Mouse (Mus musculus) ovary, postnatal 10 days (tissue): ENCODE measurements around the gene Dmgdh.

Experiments
- DNase-seq: peaks from one replicate; pipeline ENCODE4 v3.0.0; 2022; ENCODE audit warnings: low spot score

Dmgdh gene

GRCm38 (mm10) chr13:93674131-93674561 lies at the start of gene Dmgdh, which contains the start of gene Bhmt2:
Gene Dmgdh (plus strand): TSS chr13:93674433.
Gene Bhmt2 (minus strand): TSS chr13:93674302.
- DNase-seq: no peak

GRCm38 (mm10) chr13:93628861-93629260 lies 45.4 kb upstream of the Dmgdh start:
- DNase-seq: no peak

- DNase-seq: no peak
Measured at GRCm38 (mm10) chr13:93630941-93631705, 43.1 kb upstream of the Dmgdh start.

- DNase-seq: no peak
Measured at GRCm38 (mm10) chr13:93632927-93633326, 41.3 kb upstream of the Dmgdh start.

GRCm38 (mm10) chr13:93636561-93636960 lies 37.7 kb upstream of the Dmgdh start:
- DNase-seq: no peak

GRCm38 (mm10) chr13:93637282-93638245 lies 36.7 kb upstream of the Dmgdh start, which contains the start of gene Bhmt:
Gene Bhmt (minus strand): TSS chr13:93637961.
- no peak for DNase-seq

- no peak for DNase-seq
Measured at GRCm38 (mm10) chr13:93639636-93640035, 34.6 kb upstream of the Dmgdh start.

GRCm38 (mm10) chr13:93648387-93649130 lies 25.7 kb upstream of the Dmgdh start:
- DNase-seq: no peak

- DNase-seq: no peak
Measured at GRCm38 (mm10) chr13:93653382-93653781, 20.9 kb upstream of the Dmgdh start.

GRCm38 (mm10) chr13:93657941-93658340 lies 16.3 kb upstream of the Dmgdh start:
- no peak for DNase-seq

- no peak for DNase-seq
Measured at GRCm38 (mm10) chr13:93667586-93667985, 6.6 kb upstream of the Dmgdh start.

- no peak for DNase-seq
Measured at GRCm38 (mm10) chr13:93672371-93672770, 1.9 kb upstream of the Dmgdh start.

- DNase-seq: no peak
Measured at GRCm38 (mm10) chr13:93673296-93673695, 937 bp upstream of the Dmgdh start.

- DNase-seq: no peak
Measured at GRCm38 (mm10) chr13:93676864-93677263, 2.6 kb downstream of the Dmgdh start.

- no peak for DNase-seq
Measured at GRCm38 (mm10) chr13:93683336-93683735, 9.1 kb downstream of the Dmgdh start.

GRCm38 (mm10) chr13:93685226-93685625 lies 11.0 kb downstream of the Dmgdh start:
- no peak for DNase-seq

GRCm38 (mm10) chr13:93687321-93687720 lies 13.1 kb downstream of the Dmgdh start:
- DNase-seq: no peak

- no peak for DNase-seq
Measured at GRCm38 (mm10) chr13:93689566-93689965, 15.3 kb downstream of the Dmgdh start.

GRCm38 (mm10) chr13:93690821-93691220 lies 16.6 kb downstream of the Dmgdh start:
- DNase-seq: no peak

- DNase-seq: no peak
Measured at GRCm38 (mm10) chr13:93698866-93699265, 24.6 kb downstream of the Dmgdh start.

- DNase-seq: no peak
Measured at GRCm38 (mm10) chr13:93705697-93706096, 31.5 kb downstream of the Dmgdh start.

GRCm38 (mm10) chr13:93707271-93707670 lies 33.0 kb downstream of the Dmgdh start:
- no peak for DNase-seq
